Mouse (Mus musculus): Measurements from ENCODE around the gene Cacnb1. TPM values are rescaled to one million over a fixed set of nuclear protein-coding genes. Genes with fewer than 3 reads are reported as not detected.

The Cacnb1 gene
- polyA plus RNA-seq, 1 experiment, result 79.4 TPM

DNA sequence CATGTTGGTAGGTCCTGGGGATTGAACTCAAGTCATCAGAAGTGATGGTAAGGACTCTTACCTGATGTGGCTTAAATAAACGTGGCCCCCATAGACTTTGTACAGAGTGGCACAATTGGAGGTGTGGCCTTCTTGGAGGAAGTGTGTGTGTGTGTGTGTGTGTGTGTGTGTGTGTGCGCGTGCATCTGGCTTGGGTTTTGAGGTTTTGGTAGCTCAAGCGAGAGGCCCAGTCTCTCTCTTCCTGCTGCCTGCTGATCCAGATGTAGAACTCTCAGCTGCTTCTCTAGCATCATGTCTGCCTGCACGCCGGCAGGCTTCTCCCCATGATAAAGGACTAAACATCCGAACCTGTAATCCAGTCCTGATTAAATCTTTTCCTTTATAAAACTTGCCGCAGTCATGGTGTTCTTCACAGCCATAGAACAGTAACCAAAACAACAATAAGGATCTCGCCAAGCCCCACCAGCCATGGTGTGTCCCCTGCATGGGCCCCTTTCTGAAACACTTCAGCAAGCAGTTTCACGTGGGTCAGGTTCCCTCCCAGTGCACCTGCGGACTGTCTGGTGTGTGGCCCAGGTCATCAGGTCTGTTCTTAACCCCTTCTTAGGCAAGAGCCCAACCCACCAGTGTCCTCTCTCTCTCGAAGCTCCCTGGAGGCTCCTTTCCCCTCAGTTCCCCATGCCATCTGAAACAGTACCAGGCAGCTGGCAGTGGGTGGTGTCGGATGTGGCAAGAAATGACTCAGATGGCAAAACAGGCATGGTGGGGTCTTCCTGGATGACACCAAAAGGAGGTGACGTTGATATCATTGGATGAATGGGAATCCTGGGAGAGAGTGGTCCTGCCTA, 27.1 kb upstream of the Cacnb1 start:
- H3K4me3 ChIP-seq (ENCODE audit: control insufficient read depth, low read depth, low read length), result no peak overlapping the region
- no peaks in the 10 kb centered on the region for H3K36me3 ChIP-seq (ENCODE audit: control insufficient read depth, insufficient read depth, low read length)
- H3K4me1 ChIP-seq (ENCODE audit: control insufficient read depth, insufficient read depth, low read length), result peaks cover 17% of the 10 kb centered on the region
- H3K27me3 ChIP-seq (ENCODE audit: control insufficient read depth, insufficient read depth, low read length), result peaks cover 4% of the 10 kb centered on the region; the same call in 1 of the 2 replicates
- H3K27ac ChIP-seq (ENCODE audit: control insufficient read depth, insufficient read depth, low read depth, low read length), result no peak overlapping the region
- TF ChIP-seq POLR2A (IDR thresholded peaks at IDR 0.05; ENCODE audit: control insufficient read depth, low read depth, low read length) (no peak), CTCF (IDR thresholded peaks at IDR 0.05; ENCODE audit: control insufficient read depth, insufficient read depth, insufficient replicate concordance, low read depth, low read length) (no peak)

GRCm38 (mm10) chr11:98047745-98048144, 24.9 kb upstream of the Cacnb1 start:
- Histone ChIP-seq H3K4me3 (ENCODE audit: control insufficient read depth, low read depth, low read length) (no peak overlapping the region), H3K36me3 (ENCODE audit: control insufficient read depth, insufficient read depth, low read length) (no peaks in the 10 kb centered on the region), H3K4me1 (ENCODE audit: control insufficient read depth, insufficient read depth, low read length) (peaks cover 16% of the 10 kb centered on the region), H3K27me3 (ENCODE audit: control insufficient read depth, insufficient read depth, low read length) (peaks cover 3% of the 10 kb centered on the region; the same call in 1 of the 2 replicates), H3K27ac (ENCODE audit: control insufficient read depth, insufficient read depth, low read depth, low read length) (no peak overlapping the region)
- TF ChIP-seq CTCF (IDR thresholded peaks at IDR 0.05; ENCODE audit: control insufficient read depth, insufficient read depth, insufficient replicate concordance, low read depth, low read length) (no peak), POLR2A (IDR thresholded peaks at IDR 0.05; ENCODE audit: control insufficient read depth, low read depth, low read length) (no peak)

GRCm38 (mm10) chr11:98046466-98046865, 23.6 kb upstream of the Cacnb1 start:
- H3K27me3 ChIP-seq (ENCODE audit: control insufficient read depth, insufficient read depth, low read length), result no peaks in the 10 kb centered on the region
- no peaks in the 10 kb centered on the region for H3K36me3 ChIP-seq (ENCODE audit: control insufficient read depth, insufficient read depth, low read length)
- TF ChIP-seq CTCF (IDR thresholded peaks at IDR 0.05; ENCODE audit: control insufficient read depth, insufficient read depth, insufficient replicate concordance, low read depth, low read length) (no peak), POLR2A (IDR thresholded peaks at IDR 0.05; ENCODE audit: control insufficient read depth, low read depth, low read length) (no peak)
- no peak overlapping the region for H3K27ac ChIP-seq (ENCODE audit: control insufficient read depth, insufficient read depth, low read depth, low read length)
- H3K4me3 ChIP-seq (ENCODE audit: control insufficient read depth, low read depth, low read length), result no peak overlapping the region
- peaks cover 14% of the 10 kb centered on the region for H3K4me1 ChIP-seq (ENCODE audit: control insufficient read depth, insufficient read depth, low read length)

- TF ChIP-seq POLR2A (IDR thresholded peaks at IDR 0.05; ENCODE audit: control insufficient read depth, low read depth, low read length) (no peak), CTCF (IDR thresholded peaks at IDR 0.05; ENCODE audit: control insufficient read depth, insufficient read depth, insufficient replicate concordance, low read depth, low read length) (peak; percentile 77; the same call in 1 of the 2 replicates)
- no peak overlapping the region for H3K27ac ChIP-seq (ENCODE audit: control insufficient read depth, insufficient read depth, low read depth, low read length)
- H3K36me3 ChIP-seq (ENCODE audit: control insufficient read depth, insufficient read depth, low read length), result no peaks in the 10 kb centered on the region
- no peaks in the 10 kb centered on the region for H3K27me3 ChIP-seq (ENCODE audit: control insufficient read depth, insufficient read depth, low read length)
- H3K4me1 ChIP-seq (ENCODE audit: control insufficient read depth, insufficient read depth, low read length), result peaks cover 14% of the 10 kb centered on the region
- no peak overlapping the region for H3K4me3 ChIP-seq (ENCODE audit: control insufficient read depth, low read depth, low read length)
These were observed 22.8 kb upstream of the Cacnb1 start for GRCm38 (mm10) chr11:98045596-98045995.

DNA sequence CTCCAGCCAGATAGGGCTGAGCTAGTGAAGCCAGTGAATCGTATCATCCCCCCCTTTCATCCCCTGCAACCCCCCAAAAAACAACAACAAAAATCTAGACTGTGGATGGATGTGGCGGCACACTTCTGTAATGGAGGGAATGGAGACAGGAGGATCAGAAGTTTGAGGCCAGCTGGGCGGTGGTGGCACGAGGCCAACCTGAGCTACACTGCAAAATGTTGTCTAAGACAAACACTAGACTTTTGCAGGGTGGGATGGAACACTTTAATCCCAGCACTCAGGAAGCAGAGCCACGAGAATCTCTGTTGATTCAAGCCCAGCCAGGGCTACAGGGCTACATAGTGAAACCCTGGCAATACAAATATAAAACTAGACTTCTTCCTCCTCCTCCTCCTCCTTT, 21.2 kb upstream of the Cacnb1 start:
- no peak overlapping the region for H3K4me3 ChIP-seq (ENCODE audit: control insufficient read depth, low read depth, low read length)
- no peak for TF ChIP-seq POLR2A (IDR thresholded peaks at IDR 0.05; ENCODE audit: control insufficient read depth, low read depth, low read length)
- no peak for TF ChIP-seq CTCF (IDR thresholded peaks at IDR 0.05; ENCODE audit: control insufficient read depth, insufficient read depth, insufficient replicate concordance, low read depth, low read length)

GRCm38 (mm10) chr11:98042741-98043140, 19.9 kb upstream of the Cacnb1 start:
- no peak overlapping the region for H3K4me3 ChIP-seq (ENCODE audit: control insufficient read depth, low read depth, low read length)

More for the DNA sequence above, 21.2 kb upstream of the Cacnb1 start:
- Histone ChIP-seq H3K27me3 (ENCODE audit: control insufficient read depth, insufficient read depth, low read length) (no peaks in the 10 kb centered on the region), H3K27ac (ENCODE audit: control insufficient read depth, insufficient read depth, low read depth, low read length) (no peak overlapping the region), H3K36me3 (ENCODE audit: control insufficient read depth, insufficient read depth, low read length) (no peaks in the 10 kb centered on the region), H3K4me1 (ENCODE audit: control insufficient read depth, insufficient read depth, low read length) (peaks cover 11% of the 10 kb centered on the region)

GRCm38 (mm10) chr11:98040975-98041374, 18.1 kb upstream of the Cacnb1 start:
- H3K36me3 ChIP-seq (ENCODE audit: control insufficient read depth, insufficient read depth, low read length), result no peaks in the 10 kb centered on the region
- TF ChIP-seq POLR2A (IDR thresholded peaks at IDR 0.05; ENCODE audit: control insufficient read depth, low read depth, low read length), result no peak
- no peak for TF ChIP-seq CTCF (IDR thresholded peaks at IDR 0.05; ENCODE audit: control insufficient read depth, insufficient read depth, insufficient replicate concordance, low read depth, low read length)

More at GRCm38 (mm10) chr11:98042741-98043140, 19.9 kb upstream of the Cacnb1 start:
- H3K27me3 ChIP-seq (ENCODE audit: control insufficient read depth, insufficient read depth, low read length), result no peaks in the 10 kb centered on the region
- H3K36me3 ChIP-seq (ENCODE audit: control insufficient read depth, insufficient read depth, low read length), result no peaks in the 10 kb centered on the region
- peaks cover 6% of the 10 kb centered on the region for H3K4me1 ChIP-seq (ENCODE audit: control insufficient read depth, insufficient read depth, low read length)
- H3K27ac ChIP-seq (ENCODE audit: control insufficient read depth, insufficient read depth, low read depth, low read length), result no peak overlapping the region
- TF ChIP-seq CTCF (IDR thresholded peaks at IDR 0.05; ENCODE audit: control insufficient read depth, insufficient read depth, insufficient replicate concordance, low read depth, low read length) (no peak), POLR2A (IDR thresholded peaks at IDR 0.05; ENCODE audit: control insufficient read depth, low read depth, low read length) (no peak)

More at GRCm38 (mm10) chr11:98040975-98041374, 18.1 kb upstream of the Cacnb1 start:
- no peaks in the 10 kb centered on the region for H3K27me3 ChIP-seq (ENCODE audit: control insufficient read depth, insufficient read depth, low read length)
- H3K27ac ChIP-seq (ENCODE audit: control insufficient read depth, insufficient read depth, low read depth, low read length), result no peak overlapping the region
- H3K4me1 ChIP-seq (ENCODE audit: control insufficient read depth, insufficient read depth, low read length), result peaks cover 8% of the 10 kb centered on the region
- no peak overlapping the region for H3K4me3 ChIP-seq (ENCODE audit: control insufficient read depth, low read depth, low read length)

All from testis, adult 2 months (tissue).